Mouse (Mus musculus) forebrain, embryonic 11.5 days (tissue): ENCODE results near the gene Atp6v1e2. TPM values are rescaled to one million over a fixed set of nuclear protein-coding genes. Genes with fewer than 3 reads are reported as not detected.

Experiments used
- ATAC-seq: fragments of 200-750 bp; cut with Nextera tagmentation; replicated peaks from 2 replicates; pipeline ENCODE4 v1.8.0; 2017; ENCODE audit warnings: moderate TSS enrichment; ENCODE audit not compliant: low FRiP score
- DNase-seq: peaks from one replicate; pipeline ENCODE4 v3.0.0-alpha.2; 2017; ENCODE audit warnings: low spot score
- H3K27ac ChIP-seq: fragments of 300-500 bp; sonication (generic); 2 replicates; pipeline ENCODE4 v1.5.1; 2014; ENCODE audit warnings: low read depth, low read length
- H3K27me3 ChIP-seq: fragments of 300-500 bp; sonication (generic); 2 replicates; pipeline ENCODE4 v1.6.1; 2014; ENCODE audit warnings: mild to moderate bottlenecking, low read length, mixed read lengths; ENCODE audit not compliant: control insufficient read depth, insufficient read depth
- H3K36me3 ChIP-seq: fragments of 300-500 bp; sonication (generic); 2 replicates; pipeline ENCODE4 v1.6.1; 2014; ENCODE audit warnings: mild to moderate bottlenecking, low read length, moderate library complexity, mixed read lengths; ENCODE audit not compliant: control insufficient read depth, insufficient read depth
- H3K4me1 ChIP-seq: fragments of 300-500 bp; sonication (generic); replicated peaks from 2 replicates; pipeline ENCODE4 v1.6.1; 2014; ENCODE audit warnings: low read length, mixed read lengths; ENCODE audit not compliant: control insufficient read depth, insufficient read depth
- H3K4me2 ChIP-seq: fragments of 300-500 bp; sonication (generic); 2 replicates; pipeline ENCODE4 v1.6.1; 2014; ENCODE audit warnings: low read depth, mild to moderate bottlenecking, low read length, moderate library complexity, mixed read lengths; ENCODE audit not compliant: severe bottlenecking
- H3K4me3 ChIP-seq: fragments of 300-500 bp; sonication (generic); 2 replicates; pipeline ENCODE4 v1.5.1; 2014; ENCODE audit warnings: low read depth, low read length
- H3K9ac ChIP-seq: fragments of 300-500 bp; sonication (generic); 2 replicates; pipeline ENCODE4 v1.6.1; 2014; ENCODE audit warnings: low read length
- H3K9me3 ChIP-seq: fragments of 300-500 bp; sonication (generic); 2 replicates; pipeline ENCODE4 v1.6.1; 2016; ENCODE audit warnings: low read length, mixed read lengths; ENCODE audit not compliant: control insufficient read depth
- WGBS: fragments of 180-500 bp; shearing (Covaris S2); extraction: QIAGEN DNeasy Blood & Tissue Kit; methylation state at CpG from one replicate; pipeline ENCODE4 v1.1.7; 2014; 5-methylcytosine and 5-hydroxymethylcytosine counted together
- polyA plus RNA-seq: library from polyadenylated mRNA; unstranded; fragments of >200 nt; fragmentation: Nextera tagmentation; extraction: Ambion mirVana; gene quantifications from 2 replicates; pipeline ENCODE4 v1.2.1, GENCODE M21; 2014

Gene Atp6v1e2
- polyA plus RNA-seq, 1 experiment from 2014 or later: not detected

GRCm38 (mm10) chr17:86917048-86917447, 30.6 kb downstream of the Atp6v1e2 start, which contains the start of gene Tmem247:
TSS of gene Tmem247 (plus strand) at chr17:86917348.
- Histone ChIP-seq H3K9ac (no peak within 1 kb of the TSS), H3K4me2 (no peak within 1 kb of the TSS), H3K4me3 (no peak within 1 kb of the TSS), H3K9me3 (no peaks in the 10 kb centered on the region), H3K36me3 (no peaks in the 10 kb centered on the region), H3K27me3 (no peaks in the 10 kb centered on the region), H3K4me1 (no peaks in the 10 kb centered on the region), H3K27ac (no peak within 1 kb of the TSS)
- no peak for ATAC-seq
- 94% methylated on average over 10 of the region's 10 CpGs for WGBS
- DNase-seq: no peak

GRCm38 (mm10) chr17:86915540-86915939, 32.2 kb downstream of the Atp6v1e2 start:
- no peaks in the 10 kb centered on the region for H3K4me1 ChIP-seq
- H3K4me3 ChIP-seq: no peak overlapping the region
- ATAC-seq: no peak
- no peak overlapping the region for H3K9ac ChIP-seq
- no peaks in the 10 kb centered on the region for H3K9me3 ChIP-seq
- H3K4me2 ChIP-seq: no peak overlapping the region
- H3K27ac ChIP-seq: no peak overlapping the region
- H3K27me3 ChIP-seq: no peaks in the 10 kb centered on the region
- no peaks in the 10 kb centered on the region for H3K36me3 ChIP-seq
- DNase-seq: no peak
- WGBS: 81% methylated on average over 4 of the region's 4 CpGs

DNA sequence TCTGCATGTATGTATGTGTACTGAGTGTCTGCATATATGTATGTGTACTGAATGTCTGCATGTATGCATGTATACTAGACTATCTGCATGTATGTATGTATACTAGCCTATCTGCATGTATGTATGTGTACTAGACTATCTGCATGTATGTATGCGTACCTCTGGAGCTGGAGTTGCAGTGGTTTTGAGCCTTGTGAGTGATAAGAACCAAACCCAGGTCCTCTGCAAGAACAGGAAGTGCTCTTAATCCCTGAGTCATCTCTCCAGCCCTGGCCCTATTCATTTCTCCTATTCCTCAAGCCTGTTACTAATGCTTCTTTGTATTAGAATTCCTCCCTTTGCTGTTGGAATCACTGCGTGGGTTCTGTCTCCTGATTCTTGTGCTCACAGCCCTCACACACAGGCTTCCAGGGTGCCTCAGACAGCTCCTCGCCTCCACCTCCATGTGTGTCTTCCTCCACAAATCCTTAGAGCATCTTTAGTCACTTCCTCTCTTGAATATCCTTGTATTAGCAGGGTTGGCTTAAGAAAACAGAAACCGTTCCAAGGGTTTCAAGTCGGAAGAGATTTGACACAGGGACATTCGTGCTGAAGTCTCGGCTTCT, 34.6 kb downstream of the Atp6v1e2 start:
- Histone ChIP-seq H3K27ac (no peak overlapping the region), H3K9ac (no peak overlapping the region), H3K4me1 (no peaks in the 10 kb centered on the region), H3K9me3 (no peaks in the 10 kb centered on the region), H3K36me3 (no peaks in the 10 kb centered on the region), H3K27me3 (no peaks in the 10 kb centered on the region), H3K4me2 (no peak overlapping the region), H3K4me3 (no peak overlapping the region)
- 81% methylated on average over 7 of the region's 7 CpGs for WGBS
- ATAC-seq (no peak), DNase-seq (no peak)

DNA sequence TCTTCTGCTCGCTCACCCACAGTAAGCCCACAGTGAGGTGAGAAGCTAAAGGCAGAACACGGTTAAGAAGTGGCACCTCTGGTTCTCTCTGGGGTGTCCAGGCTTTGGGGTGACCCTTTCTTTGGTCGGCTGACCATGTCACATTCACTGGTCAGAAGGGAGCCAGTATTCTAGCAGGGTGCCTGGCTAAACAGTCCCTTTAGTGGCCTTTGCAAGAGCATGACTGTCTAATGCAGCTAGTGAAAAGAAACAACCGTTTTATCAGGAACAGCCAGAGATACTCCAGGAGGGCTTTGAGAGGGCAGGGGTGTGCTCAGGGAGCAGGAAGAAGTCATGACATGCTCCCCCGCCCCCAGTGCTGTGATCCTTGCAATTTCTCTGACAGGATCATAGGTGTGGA, 36.4 kb downstream of the Atp6v1e2 start:
- no peak overlapping the region for H3K27ac ChIP-seq
- no peaks in the 10 kb centered on the region for H3K36me3 ChIP-seq
- DNase-seq (no peak), ATAC-seq (no peak)
- H3K4me1 ChIP-seq: no peaks in the 10 kb centered on the region
- H3K4me3 ChIP-seq: no peak overlapping the region
- H3K9me3 ChIP-seq: no peaks in the 10 kb centered on the region
- H3K9ac ChIP-seq: no peak overlapping the region
- 67% methylated on average over 5 of the region's 5 CpGs for WGBS
- H3K27me3 ChIP-seq: no peaks in the 10 kb centered on the region
- H3K4me2 ChIP-seq: no peak overlapping the region

- Histone ChIP-seq H3K9ac (no peak overlapping the region), H3K9me3 (no peaks in the 10 kb centered on the region), H3K27me3 (no peaks in the 10 kb centered on the region), H3K4me3 (no peak overlapping the region), H3K4me2 (no peak overlapping the region), H3K4me1 (peaks cover 2% of the 10 kb centered on the region; the same call in 1 of the 2 replicates), H3K36me3 (no peaks in the 10 kb centered on the region), H3K27ac (no peak overlapping the region)
- DNase-seq (no peak), ATAC-seq (no peak)
- 74% methylated on average over 14 of the region's 14 CpGs for WGBS
Observed at GRCm38 (mm10) chr17:86909733-86910495, 37.8 kb downstream of the Atp6v1e2 start.

GRCm38 (mm10) chr17:86908316-86908715, 39.4 kb downstream of the Atp6v1e2 start:
- DNase-seq (no peak), ATAC-seq (no peak)
- H3K9me3 ChIP-seq: no peaks in the 10 kb centered on the region
- no peak overlapping the region for H3K4me3 ChIP-seq
- no peaks in the 10 kb centered on the region for H3K27me3 ChIP-seq
- H3K9ac ChIP-seq: no peak overlapping the region
- H3K4me2 ChIP-seq: no peak overlapping the region
- H3K27ac ChIP-seq: no peak overlapping the region
- H3K36me3 ChIP-seq: no peaks in the 10 kb centered on the region
- peaks cover 2% of the 10 kb centered on the region; the same call in 1 of the 2 replicates for H3K4me1 ChIP-seq
- WGBS: 76% methylated on average over 8 of the region's 8 CpGs

GRCm38 (mm10) chr17:86907092-86907491, 40.6 kb downstream of the Atp6v1e2 start:
- Histone ChIP-seq H3K9ac (no peak overlapping the region), H3K36me3 (no peaks in the 10 kb centered on the region), H3K27ac (no peak overlapping the region), H3K4me1 (peaks cover 2% of the 10 kb centered on the region; the same call in 1 of the 2 replicates), H3K4me3 (no peak overlapping the region), H3K9me3 (no peaks in the 10 kb centered on the region), H3K4me2 (no peak overlapping the region), H3K27me3 (no peaks in the 10 kb centered on the region)
- DNase-seq: no peak
- 84% methylated on average over 3 of the region's 3 CpGs for WGBS
- no peak for ATAC-seq

DNA sequence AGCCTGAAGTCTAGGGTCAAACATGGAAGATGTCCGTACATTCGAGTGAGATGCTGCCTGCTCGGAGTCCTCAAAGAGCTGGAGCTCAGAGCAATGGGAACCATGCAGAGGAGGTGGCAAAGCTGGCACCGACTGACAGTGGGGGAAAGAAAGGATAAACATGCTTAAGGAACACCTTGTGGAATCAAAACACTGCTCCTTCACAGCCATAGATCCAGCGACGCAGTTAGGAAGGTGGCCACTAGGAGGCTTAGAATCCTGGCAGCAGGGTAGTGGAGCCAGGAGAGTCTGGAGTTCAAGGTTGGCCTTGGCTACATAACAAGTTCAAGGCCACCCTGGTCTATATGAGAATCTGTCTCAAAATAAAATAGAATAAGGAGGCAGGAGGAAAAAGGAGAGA, 41.1 kb downstream of the Atp6v1e2 start:
- Histone ChIP-seq H3K36me3 (no peaks in the 10 kb centered on the region), H3K27me3 (no peaks in the 10 kb centered on the region), H3K4me1 (peaks cover 2% of the 10 kb centered on the region; the same call in 1 of the 2 replicates), H3K9me3 (no peaks in the 10 kb centered on the region), H3K27ac (no peak overlapping the region), H3K4me2 (no peak overlapping the region), H3K9ac (no peak overlapping the region), H3K4me3 (no peak overlapping the region)
- 34% methylated on average over 6 of the region's 6 CpGs for WGBS
- ATAC-seq: no peak
- no peak for DNase-seq
